12 mouse cellular contexts compared by ENCODE assay signal in the genomic region with DNA sequence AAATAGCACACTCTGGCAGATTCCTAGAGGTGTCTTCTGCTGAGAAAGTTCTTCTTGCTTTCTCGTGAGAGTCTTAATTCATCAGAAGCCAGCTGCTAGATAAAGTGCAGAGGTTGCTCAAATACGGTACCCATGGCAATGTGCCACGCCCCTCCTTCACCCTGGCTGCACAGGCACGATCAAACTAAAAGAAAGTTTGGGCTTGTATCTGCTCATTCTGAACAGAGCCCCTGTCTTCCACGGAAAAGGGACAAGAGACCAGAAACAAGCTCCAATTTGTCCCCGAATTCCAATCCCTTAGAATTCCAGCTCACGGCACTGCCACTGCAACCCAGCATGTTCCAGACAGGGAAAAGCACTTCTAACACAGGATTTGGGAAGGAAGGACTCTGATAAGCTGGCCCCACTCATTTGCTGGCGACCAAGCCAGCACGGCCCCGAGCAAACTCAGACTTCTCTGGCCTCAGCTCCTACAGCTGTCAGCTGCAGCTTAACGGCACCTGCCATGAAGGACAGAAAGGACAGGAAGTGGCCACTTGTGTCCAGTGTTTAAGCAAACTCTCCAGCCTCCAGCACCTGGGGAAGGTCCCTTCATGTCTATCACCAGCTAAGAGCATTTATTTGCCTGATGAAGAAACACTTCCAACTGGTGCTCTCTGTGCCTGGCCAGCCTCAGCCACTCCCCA. TPM values are rescaled to one million over a fixed set of nuclear protein-coding genes. Genes with fewer than 3 reads are reported as not detected.
DNase-seq lines count a peak whose midpoint lies in the region; ATAC-seq lines count a peak whose summit lies in the region.
"Had no signal": no experiment of that assay in that cellular context is flagged by ENCODE, and none has a peak within 500 bp of the region (broad histone marks: within the 10 kb centered on the region; RNA-seq: fewer than 3 reads in every experiment).

No protein-coding gene starts in this region.

- H3K4me2 ChIP-seq in heart, embryonic 14.5 days (ENCODE audit: low read length), result peak overlapping the region; percentile 50
- no peak overlapping the region for H3K4me2 ChIP-seq in midbrain, embryonic 14.5 days (ENCODE audit: low read length)
- no peak overlapping the region for H3K4me2 ChIP-seq in midbrain, embryonic 16.5 days (ENCODE audit: low read length)

- DNase-seq in adrenal gland, postnatal 25 days, result peak; percentile 14
- no peak for DNase-seq in adrenal gland, adult 2 months
- DNase-seq in kidney, adult 9 months, result peak; percentile 67
- DNase-seq in lung, postnatal 36 days, result peak; percentile 60
- DNase-seq in midbrain, embryonic 14.5 days, result no peak
- DNase-seq in thymus, postnatal 10 days (ENCODE audit: low spot score in 2 of 2), result no peak
- DNase-seq: cerebellum, postnatal 36 days had no signal

- 14% methylated on average over 11 of the region's 11 CpGs for WGBS in heart, embryonic 14.5 days
- 81% methylated on average over 11 of the region's 11 CpGs for WGBS in midbrain, embryonic 14.5 days
- WGBS in midbrain, embryonic 16.5 days, result 77% methylated on average over 11 of the region's 11 CpGs

- no peaks in the 10 kb centered on the region for H3K36me3 ChIP-seq in heart, embryonic 14.5 days (ENCODE audit: control insufficient read depth, insufficient read depth, low read length)
- H3K36me3 ChIP-seq in midbrain, embryonic 14.5 days (ENCODE audit: control insufficient read depth, insufficient read depth, low read length), result no peaks in the 10 kb centered on the region
- H3K36me3 ChIP-seq in midbrain, embryonic 16.5 days (ENCODE audit: control insufficient read depth, insufficient read depth, low read length), result no peaks in the 10 kb centered on the region

- peak overlapping the region; percentile 48 to 70; a peak in 3 of 4 replicates for H3K27ac ChIP-seq in heart, embryonic 14.5 days (replicated peaks in 1 of 2; ENCODE audit: control insufficient read depth in 1 of 2, insufficient read depth in 1 of 2, low read depth in 2 of 2, low read length in 2 of 2)
- H3K27ac ChIP-seq in midbrain, embryonic 14.5 days (replicated peaks; ENCODE audit: low read depth, low read length), result no peak overlapping the region
- H3K27ac ChIP-seq in midbrain, embryonic 16.5 days (ENCODE audit: low read length), result no peak overlapping the region

- ATAC-seq in heart, embryonic 14.5 days (ENCODE audit: insufficient number of reproducible peaks, insufficient read depth, low FRiP score, low read depth), result no peak
- no peak for ATAC-seq in midbrain, embryonic 14.5 days (ENCODE audit: low FRiP score, low TSS enrichment)
- no peak for ATAC-seq in midbrain, embryonic 16.5 days

- H3K4me3 ChIP-seq in heart, embryonic 14.5 days (ENCODE audit: control insufficient read depth in 1 of 2, insufficient read depth in 1 of 2, low read depth in 1 of 2, low read length in 2 of 2), result peak overlapping the region in 1 of 2 experiments; percentile 2; a peak in 1 of 4 replicates
- H3K4me3 ChIP-seq in midbrain, embryonic 14.5 days (replicated peaks; ENCODE audit: low read depth, low read length), result no peak overlapping the region
- H3K4me3 ChIP-seq in midbrain, embryonic 16.5 days (ENCODE audit: low read depth, low read length), result no peak overlapping the region
- H3K4me3 ChIP-seq: erythroblast, embryonic 14.5 days had no signal

- H3K4me1 ChIP-seq in heart, embryonic 14.5 days (ENCODE audit: control insufficient read depth in 2 of 2, insufficient read depth in 2 of 2, low read length in 2 of 2), result peaks cover 12 to 17% of the 10 kb centered on the region in 2 experiments
- H3K4me1 ChIP-seq in midbrain, embryonic 14.5 days (ENCODE audit: control insufficient read depth, insufficient read depth, low read length), result peaks cover 9% of the 10 kb centered on the region
- peaks cover 4% of the 10 kb centered on the region; the same call in 1 of the 2 replicates for H3K4me1 ChIP-seq in midbrain, embryonic 16.5 days (ENCODE audit: control insufficient read depth, insufficient read depth, low read length)

- no peaks in the 10 kb centered on the region for H3K9me3 ChIP-seq in heart, embryonic 14.5 days (ENCODE audit: control insufficient read depth, low read length)
- H3K9me3 ChIP-seq in midbrain, embryonic 14.5 days (ENCODE audit: control insufficient read depth, low read length), result no peaks in the 10 kb centered on the region
- no peaks in the 10 kb centered on the region for H3K9me3 ChIP-seq in midbrain, embryonic 16.5 days (replicated peaks; ENCODE audit: control insufficient read depth, low read length, poor library complexity, severe bottlenecking)

- no peak overlapping the region; the same call in 1 of the 2 replicates for H3K9ac ChIP-seq in heart, embryonic 14.5 days (ENCODE audit: low read length)
- H3K9ac ChIP-seq in midbrain, embryonic 14.5 days (replicated peaks; ENCODE audit: low read length), result no peak overlapping the region
- H3K9ac ChIP-seq in midbrain, embryonic 16.5 days (ENCODE audit: low read depth, low read length), result no peak overlapping the region

- H3K27me3 ChIP-seq in heart, embryonic 14.5 days (ENCODE audit: control insufficient read depth, insufficient read depth, low read length), result peaks cover 11% of the 10 kb centered on the region; the same call in 1 of the 2 replicates
- H3K27me3 ChIP-seq in midbrain, embryonic 14.5 days (ENCODE audit: control insufficient read depth, insufficient read depth, low read length), result peaks cover 9% of the 10 kb centered on the region
- H3K27me3 ChIP-seq in midbrain, embryonic 16.5 days (ENCODE audit: control insufficient read depth, insufficient read depth, low read depth, low read length), result peaks cover 12% of the 10 kb centered on the region

RNA-seq across cellular contexts. Expression of gene Tmem171, which starts 4.9 kb away (rescaled TPM):
- not detected in 2 replicates for total RNA-seq in adrenal gland, postnatal 25 days (2021)
- under 1 TPM; 0.41 to 0.49 TPM for total RNA-seq in adrenal gland, adult 2 months (2021)
- polyA plus RNA-seq in adrenal gland, adult 2 months (2012; rRNA removed), result 0.18 and 0.22 TPM in 2 replicates
- 1.4 and 2.1 TPM in 2 replicates for polyA plus RNA-seq in heart, embryonic 14.5 days (2014; fragmentation: Nextera tagmentation; extraction: Ambion mirVana)
- not detected in 2 replicates for polyA plus RNA-seq in midbrain, embryonic 14.5 days (2014; fragmentation: Nextera tagmentation; extraction: Ambion mirVana)
- not detected in 2 replicates for polyA plus RNA-seq in midbrain, embryonic 16.5 days (2015; fragmentation: Nextera tagmentation; extraction: Ambion mirVana)
- total RNA-seq: gastrocnemius, postnatal 4 days had no signal
- polyA plus RNA-seq: erythroblast, embryonic 14.5 days; limb, embryonic 11.5 days had no signal

RNA-seq across cellular contexts. Expression of gene Tmem174, which starts 52.5 kb away (rescaled TPM):
- not detected in 2 replicates for total RNA-seq in adrenal gland, postnatal 25 days (2021)
- total RNA-seq in adrenal gland, adult 2 months (2021), result not detected
- polyA plus RNA-seq in adrenal gland, adult 2 months (2012; rRNA removed), result not detected in 2 replicates
- not detected in 2 replicates for polyA plus RNA-seq in heart, embryonic 14.5 days (2014; fragmentation: Nextera tagmentation; extraction: Ambion mirVana)
- polyA plus RNA-seq in midbrain, embryonic 14.5 days (2014; fragmentation: Nextera tagmentation; extraction: Ambion mirVana), result not detected in 2 replicates
- polyA plus RNA-seq in midbrain, embryonic 16.5 days (2015; fragmentation: Nextera tagmentation; extraction: Ambion mirVana), result not detected in 2 replicates
- total RNA-seq: gastrocnemius, postnatal 4 days had no signal
- polyA plus RNA-seq: erythroblast, embryonic 14.5 days; limb, embryonic 11.5 days had no signal

Comparison
In these comparisons a context has a peak if more than half of its experiments do, and no peak if none do; other contexts are left out.
1. DNase-seq: peak in adrenal gland, postnatal 25 days (single experiment), kidney, adult 9 months (single experiment) and lung, postnatal 36 days (single experiment); none in adrenal gland, adult 2 months (single experiment), midbrain, embryonic 14.5 days (single experiment) and thymus, postnatal 10 days (0 of 2).
2. H3K27ac ChIP-seq: peak in heart, embryonic 14.5 days (2 of 2); none in midbrain, embryonic 14.5 days (single experiment) and midbrain, embryonic 16.5 days (single experiment).